ENCODE assay signal across 22 mouse cellular contexts in the genomic region with DNA sequence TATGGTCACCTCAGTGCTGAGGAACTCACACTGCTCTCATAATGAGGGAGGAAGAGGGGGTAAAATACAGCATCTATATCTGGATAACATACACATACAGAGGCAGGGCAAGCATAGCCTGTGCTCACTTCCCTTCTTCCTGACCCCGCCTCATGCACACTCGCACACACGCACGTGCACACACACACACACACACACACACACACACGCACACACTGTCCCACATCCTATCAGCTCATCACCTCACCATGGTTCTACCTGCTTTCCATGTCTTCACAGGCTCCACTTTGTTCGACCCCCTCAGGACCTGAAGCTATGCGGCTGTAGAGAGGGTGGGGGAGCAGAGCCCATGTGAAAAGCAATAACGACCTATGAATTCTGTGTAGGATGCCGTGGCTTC. TPM values are rescaled to one million over a fixed set of nuclear protein-coding genes. Genes with fewer than 3 reads are reported as not detected.
DNase-seq lines count a peak whose midpoint lies in the region; ATAC-seq and TF ChIP-seq lines count a peak whose summit lies in the region.
"Had no signal": no experiment of that assay in that cellular context is flagged by ENCODE, and none has a peak within 500 bp of the region (broad histone marks: within the 10 kb centered on the region; RNA-seq: fewer than 3 reads in every experiment).

No protein-coding gene starts in this region.

- peak overlapping the region; percentile 88 for H3K4me3 ChIP-seq in gastrocnemius, adult 2 months
- H3K4me3 ChIP-seq in midbrain, postnatal 0 days (ENCODE audit: low read depth, low read length), result no peak overlapping the region
- no peak overlapping the region for H3K4me3 ChIP-seq in midbrain, embryonic 16.5 days (ENCODE audit: low read depth, low read length)
- peak overlapping the region; percentile 74 for H3K4me3 ChIP-seq in erythroblast, embryonic 14.5 days (replicated peaks)
- peak overlapping the region; percentile 81 for H3K4me3 ChIP-seq in liver, embryonic 15.5 days (replicated peaks)
- H3K4me3 ChIP-seq: midbrain, embryonic 10.5 days had no signal

- H3K4me2 ChIP-seq in midbrain, postnatal 0 days (ENCODE audit: low read depth, low read length, poor library complexity, severe bottlenecking), result peak overlapping the region; percentile 18; the same call in 1 of the 2 replicates
- no peak overlapping the region for H3K4me2 ChIP-seq in midbrain, embryonic 16.5 days (ENCODE audit: low read length)
- peak overlapping the region; percentile 76 for H3K4me2 ChIP-seq in liver, embryonic 15.5 days
- H3K4me2 ChIP-seq: heart, embryonic 11.5 days had no signal

- H3K27ac ChIP-seq in gastrocnemius, adult 2 months, result peak overlapping the region; percentile 43
- H3K27ac ChIP-seq in midbrain, postnatal 0 days (ENCODE audit: low read depth, low read length), result no peak overlapping the region
- no peak overlapping the region for H3K27ac ChIP-seq in midbrain, embryonic 16.5 days (ENCODE audit: low read length)
- peak overlapping the region; percentile 89 for H3K27ac ChIP-seq in liver, embryonic 15.5 days (replicated peaks)
- H3K27ac ChIP-seq: midbrain, embryonic 10.5 days had no signal

- WGBS in midbrain, postnatal 0 days, result 88% methylated on average over 9 of the region's 9 CpGs
- 83% methylated on average over 9 of the region's 9 CpGs for WGBS in midbrain, embryonic 16.5 days
- WGBS in liver, embryonic 15.5 days (ENCODE audit: insufficient replicate concordance), result 44% methylated on average over 9 of the region's 9 CpGs

- no peaks in the 10 kb centered on the region for H3K9me3 ChIP-seq in midbrain, postnatal 0 days (ENCODE audit: low read length)
- H3K9me3 ChIP-seq in midbrain, embryonic 16.5 days (replicated peaks; ENCODE audit: control insufficient read depth, low read length, poor library complexity, severe bottlenecking), result no peaks in the 10 kb centered on the region
- H3K9me3 ChIP-seq in erythroblast, embryonic 14.5 days (ENCODE audit: control insufficient read depth, low read length), result no peaks in the 10 kb centered on the region
- H3K9me3 ChIP-seq in liver, embryonic 15.5 days (replicated peaks), result no peaks in the 10 kb centered on the region
- H3K9me3 ChIP-seq: midbrain, embryonic 10.5 days had no signal

- no peak overlapping the region for H3K9ac ChIP-seq in midbrain, postnatal 0 days (replicated peaks; ENCODE audit: low read length, poor library complexity, severe bottlenecking)
- H3K9ac ChIP-seq in midbrain, embryonic 16.5 days (ENCODE audit: low read depth, low read length), result no peak overlapping the region
- H3K9ac ChIP-seq in liver, embryonic 15.5 days, result peak overlapping the region; percentile 55

- intact Hi-C loops in gastrocnemius, adult 2 months (cut with DNase I), result no loop called here
- intact Hi-C loops in gastrocnemius, postnatal 14 days (cut with DNase I; ENCODE audit: low total_unique reads), result no loop called here

- no peak for DNase-seq in gastrocnemius, adult 2 months
- DNase-seq in gastrocnemius, postnatal 14 days, result no peak
- no peak for DNase-seq in midbrain, postnatal 0 days (ENCODE audit: low spot score)
- no peak for DNase-seq in frontal cortex, postnatal 10 days (ENCODE audit: low spot score in 2 of 2)
- DNase-seq in heart, adult 18-20 months, result no peak
- DNase-seq: cerebellum, adult 18-20 months; gastrocnemius, postnatal 10 days; kidney, postnatal 10 days; thymus, adult 18-20 months had no signal

- no peak; the same call in 1 of the 2 replicates for ATAC-seq in midbrain, postnatal 0 days (ENCODE audit: low FRiP score)
- ATAC-seq in midbrain, embryonic 16.5 days, result no peak
- ATAC-seq in liver, embryonic 15.5 days (ENCODE audit: insufficient read depth), result peak; percentile 35
- ATAC-seq: activated CD4-positive, CD25-positive, alpha-beta regulatory T cell, adult 4 months had no signal

- no peaks in the 10 kb centered on the region for H3K36me3 ChIP-seq in midbrain, postnatal 0 days (ENCODE audit: insufficient read depth, low read length)
- no peaks in the 10 kb centered on the region for H3K36me3 ChIP-seq in midbrain, embryonic 16.5 days (ENCODE audit: control insufficient read depth, insufficient read depth, low read length)
- H3K36me3 ChIP-seq in erythroblast, embryonic 14.5 days (ENCODE audit: control insufficient read depth), result peaks cover 99% of the 10 kb centered on the region
- H3K36me3 ChIP-seq in liver, embryonic 15.5 days (replicated peaks), result peaks cover 72% of the 10 kb centered on the region
- H3K36me3 ChIP-seq: midbrain, embryonic 10.5 days had no signal

- no peak for TF ChIP-seq CTCF in gastrocnemius, adult 2 months (IDR thresholded peaks at IDR 0.05)
- no peak for TF ChIP-seq CTCF in midbrain, postnatal 0 days (IDR thresholded peaks at IDR 0.05)

- peaks cover 5% of the 10 kb centered on the region for H3K4me1 ChIP-seq in midbrain, postnatal 0 days (ENCODE audit: insufficient read depth, low read length)
- peaks cover 18% of the 10 kb centered on the region for H3K4me1 ChIP-seq in midbrain, embryonic 16.5 days (ENCODE audit: control insufficient read depth, insufficient read depth, low read length)
- H3K4me1 ChIP-seq in erythroblast, embryonic 14.5 days (ENCODE audit: control insufficient read depth), result peaks cover 87% of the 10 kb centered on the region
- peaks cover 81% of the 10 kb centered on the region for H3K4me1 ChIP-seq in liver, embryonic 15.5 days (replicated peaks)

- peaks cover 10% of the 10 kb centered on the region; the same call in 1 of the 2 replicates for H3K27me3 ChIP-seq in midbrain, postnatal 0 days (ENCODE audit: insufficient read depth, low read length)
- peaks cover 4% of the 10 kb centered on the region for H3K27me3 ChIP-seq in midbrain, embryonic 16.5 days (ENCODE audit: control insufficient read depth, insufficient read depth, low read depth, low read length)
- H3K27me3 ChIP-seq in erythroblast, embryonic 14.5 days (ENCODE audit: control insufficient read depth), result peaks cover 6% of the 10 kb centered on the region; the same call in 1 of the 2 replicates
- no peaks in the 10 kb centered on the region for H3K27me3 ChIP-seq in liver, embryonic 15.5 days

RNA-seq across cellular contexts. Expression of a gene that starts 5.9 kb away (rescaled TPM):
- 10 to 100 TPM; 46.9 to 78.3 TPM for total RNA-seq in gastrocnemius, adult 2 months (2021)
- total RNA-seq in gastrocnemius, postnatal 14 days (2021), result 10 to 100 TPM; 27.2 to 39.9 TPM
- total RNA-seq in midbrain, postnatal 0 days (2014; rRNA removed), result 34.2 and 64.3 TPM in 2 replicates
- 29.9 and 40.6 TPM in 2 replicates for polyA plus RNA-seq in midbrain, postnatal 0 days (2015; fragmentation: Nextera tagmentation; extraction: Ambion mirVana)
- 26.3 and 36.4 TPM in 2 replicates for polyA plus RNA-seq in midbrain, embryonic 16.5 days (2015; fragmentation: Nextera tagmentation; extraction: Ambion mirVana)
- polyA plus RNA-seq in erythroblast, embryonic 14.5 days (2012), result 77.8 and 94.4 TPM in 2 replicates
- polyA plus RNA-seq in liver, embryonic 15.5 days (2015; fragmentation: Nextera tagmentation; extraction: Ambion mirVana), result 291 and 294 TPM in 2 replicates
- total RNA-seq in heart, adult 18-20 months (2021), result 100 to 1,000 TPM; 112 to 122 TPM

RNA-seq across cellular contexts. Expression of a gene that starts 48.4 kb away (rescaled TPM):
- total RNA-seq in gastrocnemius, adult 2 months (2021), result not detected
- not detected for total RNA-seq in gastrocnemius, postnatal 14 days (2021)
- not detected in 2 replicates for total RNA-seq in midbrain, postnatal 0 days (2014; rRNA removed)
- 0.07 TPM in 1 of 2 replicates, not detected in the other for polyA plus RNA-seq in midbrain, postnatal 0 days (2015; fragmentation: Nextera tagmentation; extraction: Ambion mirVana)
- not detected in 2 replicates for polyA plus RNA-seq in midbrain, embryonic 16.5 days (2015; fragmentation: Nextera tagmentation; extraction: Ambion mirVana)
- polyA plus RNA-seq in erythroblast, embryonic 14.5 days (2012), result 0.04 TPM in 1 of 2 replicates, not detected in the other
- not detected in 2 replicates for polyA plus RNA-seq in liver, embryonic 15.5 days (2015; fragmentation: Nextera tagmentation; extraction: Ambion mirVana)
- not detected for total RNA-seq in heart, adult 18-20 months (2021)
- total RNA-seq: gastrocnemius, postnatal 10 days; hematopoietic stem cell, adult 5-6 weeks; layer of hippocampus, postnatal 14 days; left cerebral cortex, postnatal 25 days had no signal
- polyA plus RNA-seq: cortical plate, adult 2 months; heart, embryonic 11.5 days; intestine, embryonic 16.5 days; lung, embryonic 16.5 days; midbrain, embryonic 10.5 days; neural tube, embryonic 11.5 days had no signal

Comparison
In these comparisons a context has a peak if more than half of its experiments do, and no peak if none do; other contexts are left out.
1. H3K27ac ChIP-seq: peak in gastrocnemius, adult 2 months (single experiment) and liver, embryonic 15.5 days (single experiment); none in midbrain, postnatal 0 days (single experiment) and midbrain, embryonic 16.5 days (single experiment).
2. H3K4me3 ChIP-seq: peak in gastrocnemius, adult 2 months (single experiment), erythroblast, embryonic 14.5 days (single experiment) and liver, embryonic 15.5 days (single experiment); none in midbrain, postnatal 0 days (single experiment) and midbrain, embryonic 16.5 days (single experiment).